Mouse (Mus musculus): ENCODE measurements around the gene Nfya. TPM values are rescaled to one million over a fixed set of nuclear protein-coding genes. Genes with fewer than 3 reads are reported as not detected.

Gene Nfya
- total RNA-seq (2023) = 80.8 and 88.1 TPM in 2 replicates

DNA sequence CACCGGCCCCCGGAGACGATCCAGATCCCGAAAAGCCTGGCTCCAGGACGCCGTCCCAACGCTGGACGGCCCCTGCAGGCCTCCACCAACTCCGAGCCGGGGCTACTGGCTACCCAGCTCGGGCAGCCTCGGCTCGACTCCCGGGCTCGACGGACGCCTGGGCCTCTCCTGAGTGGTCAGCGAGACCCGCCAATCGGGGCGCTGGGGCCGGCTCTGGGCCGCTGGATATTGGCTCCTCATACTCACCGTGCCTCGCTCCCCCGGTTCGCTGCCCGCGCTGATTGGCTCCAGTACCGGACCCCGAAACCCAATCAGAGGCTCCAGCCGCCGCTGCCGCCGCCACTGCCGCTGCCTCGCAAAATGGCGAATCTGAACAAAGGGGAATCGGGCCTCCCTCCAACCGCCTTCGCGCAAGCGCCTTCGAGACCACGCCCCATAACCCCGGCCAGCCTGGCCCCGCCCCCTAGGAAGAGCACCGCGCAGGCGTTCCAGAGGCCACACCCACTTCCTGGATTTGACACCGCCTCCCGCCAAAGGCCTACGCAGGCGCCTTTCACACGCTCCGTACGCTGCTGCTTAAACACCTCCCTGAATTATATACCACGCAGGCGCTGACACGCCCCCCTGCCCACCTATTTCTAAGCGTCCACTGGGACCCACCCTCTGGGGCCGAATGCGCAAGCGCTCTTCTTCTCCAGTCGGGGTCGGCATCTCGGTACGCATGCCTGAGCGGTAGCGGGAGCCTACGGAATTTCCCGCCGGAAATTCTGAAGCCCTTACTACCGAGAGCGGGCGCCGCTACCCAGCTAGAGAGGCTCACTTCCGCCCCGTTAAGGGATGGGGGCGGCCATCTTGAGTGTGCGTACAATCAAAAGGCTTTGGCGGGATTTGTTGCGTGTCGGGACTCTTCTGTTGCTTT is at the start of gene Nfya, which contains the start of gene Oard1:
Nfya (minus strand) TSS at position 527 of the 919 bp plus-strand sequence.
Oard1 (plus strand) TSS at position 635 of the 919 bp plus-strand sequence.

DNA sequence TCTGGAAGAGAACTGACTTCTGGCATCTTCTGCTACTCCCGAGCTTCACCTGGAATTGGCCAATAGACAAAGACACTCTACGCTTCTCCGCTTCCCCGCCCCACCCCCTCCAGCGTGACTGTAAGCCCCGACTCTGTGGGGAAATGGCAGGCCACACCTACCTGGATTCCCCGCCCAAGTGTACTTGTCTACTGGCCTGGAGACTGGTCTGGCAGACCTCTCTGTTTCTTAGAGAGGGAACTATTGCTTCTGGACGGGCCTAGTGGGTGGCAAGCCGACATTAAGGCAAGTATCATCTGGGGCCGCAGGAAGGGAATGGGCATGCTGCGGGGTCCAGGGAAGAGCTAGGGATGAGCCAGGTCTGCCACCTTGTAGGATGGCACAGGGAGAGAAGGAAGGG is 45.0 kb upstream of the Nfya start, which contains the start of gene Unc5cl:
Unc5cl (plus strand) TSS at position 214 of the 400 bp plus-strand sequence.

DNA sequence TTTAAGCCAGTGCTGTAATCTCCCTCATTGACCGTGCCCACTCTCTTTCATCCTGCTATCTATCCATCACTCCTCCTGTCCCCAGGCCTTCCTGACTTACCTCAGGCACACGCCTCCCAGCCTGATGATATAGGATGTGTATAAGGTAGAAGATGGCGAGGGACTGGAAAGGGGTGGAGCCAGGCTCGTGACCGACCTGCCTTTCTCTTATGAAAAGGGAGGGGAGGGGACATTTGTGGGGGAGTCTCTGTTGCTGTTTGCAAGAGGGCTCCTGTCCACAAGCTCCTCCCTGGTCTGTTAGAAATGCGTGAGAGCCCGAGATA is 41.6 kb upstream of the Nfya start, which contains the start of gene Tspo2:
Tspo2 (minus strand) TSS at position 170 of the 323 bp plus-strand sequence.

DNA sequence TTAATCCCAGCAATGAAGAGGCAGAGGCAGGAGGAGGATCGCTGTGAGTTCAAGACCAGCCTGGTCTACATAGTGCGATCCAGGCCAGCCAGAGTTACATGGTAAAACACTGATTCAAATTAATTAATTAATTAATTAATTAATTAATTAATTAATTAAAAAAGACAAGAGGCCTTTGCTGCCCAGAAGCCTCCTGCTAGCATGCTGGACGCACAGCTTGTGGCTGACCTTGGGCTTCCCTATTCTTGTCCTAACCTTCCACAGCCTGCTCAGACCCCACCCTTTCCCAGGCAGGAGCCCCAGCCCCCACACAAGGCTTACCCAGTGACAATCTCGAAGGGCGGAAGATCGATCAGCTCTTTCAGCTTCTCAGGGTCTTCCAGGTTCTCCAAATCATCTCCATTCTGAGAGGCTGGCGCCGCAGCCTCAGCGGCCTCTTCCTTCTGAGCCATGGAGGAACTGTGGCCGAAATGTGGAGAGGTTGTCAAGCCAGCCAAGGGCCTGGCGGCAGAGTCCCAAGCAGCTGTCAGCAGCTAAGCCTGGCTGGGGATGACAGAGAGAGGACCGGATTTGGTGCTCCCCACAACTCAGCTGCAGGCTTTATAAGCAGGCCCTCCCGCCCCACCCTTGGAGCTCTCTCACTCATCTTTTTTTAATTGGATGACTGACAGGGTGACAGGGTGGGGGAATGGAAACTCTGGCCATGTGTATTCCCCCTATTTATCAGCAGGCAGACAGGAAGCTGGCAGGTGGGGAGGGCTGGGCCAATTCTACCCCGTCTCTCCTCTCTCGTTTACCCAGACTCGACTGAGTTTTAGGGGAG is 22.7 kb upstream of the Nfya start, which contains the start of gene Apobec2:
Apobec2 (minus strand) TSS at position 773 of the 823 bp plus-strand sequence.

DNA sequence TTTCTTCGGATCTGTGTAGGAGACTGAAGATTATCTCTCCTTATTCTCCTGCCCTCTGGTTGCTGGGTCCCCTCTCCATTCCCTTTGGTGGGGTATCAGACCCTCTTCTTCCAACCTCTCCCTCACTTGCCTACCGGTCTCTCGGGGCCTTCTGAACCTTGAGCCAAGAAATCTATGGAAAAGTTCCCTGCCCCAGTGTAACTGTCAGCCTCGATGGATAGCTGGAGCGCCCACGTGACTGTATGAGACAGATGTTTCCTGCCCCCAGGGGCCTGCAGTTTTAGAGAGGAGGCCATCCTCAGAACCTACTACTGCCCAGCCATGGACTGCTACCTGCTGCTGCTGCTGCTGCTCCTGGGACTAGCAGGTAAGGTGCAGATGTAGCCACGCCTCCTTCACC is 50.1 kb downstream of the Nfya start, which contains the start of gene Treml1:
Treml1 (plus strand) TSS at position 301 of the 400 bp plus-strand sequence.

DNA sequence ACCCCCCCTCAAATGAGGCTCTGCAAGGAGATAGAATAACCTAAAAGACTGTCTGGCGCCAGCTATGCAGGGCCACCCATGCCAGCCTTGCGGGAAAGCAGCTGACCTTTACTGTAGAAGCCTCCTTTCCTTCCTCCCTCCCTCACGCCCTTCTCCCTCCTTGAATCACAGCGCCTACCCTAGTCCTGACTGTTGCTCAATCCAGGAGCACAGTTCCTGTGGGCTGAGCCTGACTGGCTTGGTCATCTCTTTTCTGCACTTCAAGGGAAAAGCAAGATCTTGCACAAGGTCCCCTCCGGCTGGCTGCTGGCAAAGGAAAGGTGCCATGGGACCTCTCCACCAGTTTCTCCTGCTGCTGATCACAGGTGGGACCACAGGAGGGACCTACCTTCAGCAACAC is 63.5 kb downstream of the Nfya start, which contains the start of gene Trem2:
Trem2 (plus strand) TSS at position 171 of the 400 bp plus-strand sequence.

Other genes with a start within 250 kb of the Nfya start
- 82.9 and 86.1 TPM in 2 replicates for gene A530064D06Rik, start 242.6 kb downstream of the Nfya start, total RNA-seq (2023)
- gene Trem1, start 177.1 kb downstream of the Nfya start, total RNA-seq (2023) = 885 and 916 TPM in 2 replicates
- 381 and 386 TPM in 2 replicates for gene Trem3, start 162.1 kb downstream of the Nfya start, total RNA-seq (2023)
- 27.4 and 30.3 TPM in 2 replicates for gene Treml4, start 145.6 kb downstream of the Nfya start, total RNA-seq (2023)
- gene Treml2, start 110.4 kb downstream of the Nfya start, total RNA-seq (2023) = 124 and 139 TPM in 2 replicates
- gene B430306N03Rik, start 93.8 kb downstream of the Nfya start, total RNA-seq (2023) = 163 and 169 TPM in 2 replicates
- 11.0 and 12.4 TPM in 2 replicates for gene Trem2, start 63.5 kb downstream of the Nfya start, total RNA-seq (2023)
- 0.82 and 3.3 TPM in 2 replicates for gene Treml1, start 50.0 kb downstream of the Nfya start, total RNA-seq (2023)
- gene Oard1, start 108 bp upstream of the Nfya start, total RNA-seq (2023) = 16.9 and 20.7 TPM in 2 replicates
- gene Apobec2, start 23.0 kb upstream of the Nfya start, total RNA-seq (2023) = not detected in 2 replicates
- 0.61 TPM in 1 of 2 replicates, not detected in the other for gene Tspo2, start 41.6 kb upstream of the Nfya start, total RNA-seq (2023)
- gene Unc5cl, start 45.0 kb upstream of the Nfya start, total RNA-seq (2023) = not detected in 2 replicates